Mouse (Mus musculus): ENCODE data around the gene Olfr453.

Gene Olfr453

DNA sequence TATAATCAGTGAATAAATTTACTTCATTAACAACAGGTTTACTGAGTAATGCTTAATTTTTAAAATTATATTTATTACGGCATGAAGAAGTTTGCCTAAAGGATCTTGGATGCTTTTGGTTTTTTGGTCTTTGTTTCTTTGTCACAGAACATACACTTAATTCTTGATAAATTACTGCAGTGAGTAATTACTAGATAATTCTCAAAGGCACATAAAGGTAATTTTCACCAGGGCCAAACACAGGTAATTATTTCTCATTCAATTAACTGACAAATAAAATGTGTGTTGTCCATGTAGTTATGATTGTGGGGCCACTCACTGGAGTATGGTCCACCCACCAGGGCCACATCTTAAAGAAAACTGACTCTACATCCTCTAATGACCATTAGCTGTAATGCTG, at the start of gene Olfr453:
TSS of gene Olfr453 (plus strand) at position 301 of the 400 bp plus-strand sequence.
- no peak for DNase-seq (ENCODE audit: low spot score in 2 of 2)

DNA sequence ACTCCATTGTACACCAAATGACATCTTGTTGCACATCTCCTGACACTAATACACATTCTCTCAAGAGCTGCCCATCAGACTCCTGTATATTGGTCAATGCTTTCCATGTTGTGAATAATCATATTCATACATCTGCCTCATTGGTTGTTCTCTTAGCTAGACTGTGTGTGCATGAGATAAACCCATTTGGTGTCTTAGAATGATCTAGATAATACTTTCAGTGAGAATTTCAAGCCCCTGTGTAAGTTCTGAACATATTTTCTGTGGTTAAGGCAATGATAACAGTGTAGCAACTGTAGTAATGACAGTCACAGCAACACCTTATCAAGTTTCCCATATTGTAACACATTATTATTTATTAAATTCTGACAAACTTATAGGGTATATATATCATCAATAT, 49.4 kb upstream of the Olfr453 start:
- DNase-seq (ENCODE audit: low spot score in 2 of 2): no peak

DNA sequence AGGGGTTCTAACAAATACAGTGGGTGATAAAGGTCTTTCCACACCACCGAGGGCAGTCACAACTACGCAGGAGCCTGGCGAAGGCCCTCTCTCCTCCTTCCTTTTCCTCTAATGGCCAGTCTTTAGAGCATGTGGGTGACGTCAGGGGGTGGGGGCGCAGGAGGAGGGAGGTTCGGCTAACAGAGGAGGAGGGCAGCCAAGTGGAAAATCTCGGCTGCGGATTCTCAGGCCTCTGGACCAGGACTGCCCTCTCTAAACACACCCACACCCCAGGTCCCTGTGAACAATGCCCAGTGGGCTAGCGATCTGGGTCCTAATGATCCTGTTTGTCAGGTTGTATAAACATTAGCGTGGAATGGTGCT, 47.0 kb upstream of the Olfr453 start:
- peak; percentile 47 to 79 for DNase-seq (ENCODE audit: low spot score in 2 of 2)

DNA sequence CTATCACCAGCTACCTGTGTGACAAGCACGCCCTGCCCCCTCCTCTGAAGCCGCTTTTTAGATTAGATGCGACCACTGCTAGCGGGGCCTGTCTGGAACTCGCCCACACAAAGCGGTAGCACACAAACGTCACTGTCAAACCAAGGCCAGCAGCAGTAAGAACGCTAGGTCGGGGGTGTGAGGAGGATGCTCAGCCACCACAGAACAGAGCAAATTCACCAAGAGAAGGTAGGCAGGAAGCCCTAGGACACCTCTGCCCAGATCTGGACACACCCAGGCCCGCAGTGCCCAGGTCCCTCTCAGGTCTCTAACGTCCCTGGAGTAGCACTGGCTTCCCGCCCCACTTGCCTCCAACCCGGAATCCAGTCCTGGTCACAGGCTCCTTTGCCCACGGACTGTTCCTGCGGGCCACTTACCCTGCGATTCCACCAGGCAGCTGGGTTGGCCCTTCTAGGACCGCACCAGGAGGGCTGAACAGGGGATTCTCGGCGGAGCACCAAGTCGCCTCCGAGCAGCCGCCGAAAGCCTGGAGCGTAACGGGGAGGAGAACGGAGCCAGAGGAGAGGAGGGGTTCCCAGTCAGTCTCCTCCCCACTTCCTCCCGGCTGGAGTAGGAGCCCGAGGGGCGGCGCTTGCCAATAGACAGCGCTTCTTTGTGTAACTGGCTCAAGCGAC, 46.5 kb upstream of the Olfr453 start:
- peak; percentile 69 to 76 for DNase-seq (ENCODE audit: low spot score in 2 of 2)

DNA sequence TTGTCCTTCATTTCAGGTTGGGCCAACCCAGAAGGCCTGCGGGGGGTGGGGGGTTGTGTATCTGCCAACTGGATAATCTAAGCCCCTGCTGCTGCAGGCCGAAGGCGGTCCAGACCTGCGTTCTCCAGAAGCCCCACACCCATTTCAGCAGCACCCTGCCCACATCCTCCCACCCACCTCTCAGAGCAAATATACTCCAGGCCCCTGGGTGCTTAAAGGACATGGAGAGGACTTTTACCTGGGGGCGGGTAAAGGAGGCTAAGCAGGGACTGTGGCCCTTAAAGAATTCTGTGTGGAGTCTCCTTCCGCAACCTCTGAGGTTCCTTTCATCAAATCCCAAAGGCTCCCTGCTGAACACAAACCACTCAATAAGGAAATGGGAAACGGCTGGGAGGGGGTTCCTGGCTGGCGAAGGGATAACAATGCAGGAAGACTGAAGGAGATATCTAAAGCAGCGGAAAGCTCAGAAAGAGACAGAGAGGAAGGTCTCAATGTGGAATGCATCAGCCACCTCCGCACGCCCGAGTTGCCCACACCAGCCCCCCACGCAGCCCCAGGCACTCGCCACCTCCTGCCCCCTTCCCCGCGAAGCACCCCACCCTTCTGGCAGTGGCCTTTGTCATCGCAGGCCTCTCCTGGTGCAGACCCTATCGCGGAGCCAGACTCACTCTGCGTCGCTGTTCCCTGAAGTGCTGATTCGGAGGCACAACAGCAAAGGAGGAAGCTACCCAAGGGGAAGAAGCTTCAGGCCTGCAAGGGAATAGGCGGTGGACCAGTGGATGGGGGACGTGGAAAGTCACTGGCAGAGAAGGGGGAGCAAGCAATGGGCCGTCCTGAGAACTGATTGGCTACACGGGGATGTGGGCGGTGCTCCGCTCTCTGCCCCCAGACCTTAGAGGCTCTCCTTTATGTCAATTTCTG, 29.6 kb upstream of the Olfr453 start, which contains the start of gene Tcaf1:
TSS of gene Tcaf1 (minus strand) at position 798 of the 921 bp plus-strand sequence.
- DNase-seq (ENCODE audit: low spot score in 2 of 2): peak; percentile 12 to 58

DNA sequence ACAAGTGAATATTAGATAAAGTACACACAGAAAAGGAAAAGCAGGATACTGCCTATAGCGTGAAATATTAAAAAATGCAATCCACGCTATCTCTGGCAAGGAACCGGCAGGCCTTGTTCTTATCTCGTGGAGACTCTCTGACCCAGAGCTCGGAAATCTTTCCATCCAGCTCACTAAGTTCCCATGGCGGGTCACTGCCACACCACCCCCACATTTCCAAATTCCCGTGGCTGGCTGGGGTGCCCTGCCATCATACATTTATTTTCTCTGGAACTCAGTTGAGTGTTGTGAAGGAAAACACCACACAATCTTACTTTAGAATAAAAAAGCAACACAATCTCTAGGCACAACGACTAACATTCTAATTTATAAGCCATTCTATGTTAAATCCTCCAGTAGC, 24.5 kb upstream of the Olfr453 start:
- no peak for DNase-seq (ENCODE audit: low spot score in 2 of 2)

DNA sequence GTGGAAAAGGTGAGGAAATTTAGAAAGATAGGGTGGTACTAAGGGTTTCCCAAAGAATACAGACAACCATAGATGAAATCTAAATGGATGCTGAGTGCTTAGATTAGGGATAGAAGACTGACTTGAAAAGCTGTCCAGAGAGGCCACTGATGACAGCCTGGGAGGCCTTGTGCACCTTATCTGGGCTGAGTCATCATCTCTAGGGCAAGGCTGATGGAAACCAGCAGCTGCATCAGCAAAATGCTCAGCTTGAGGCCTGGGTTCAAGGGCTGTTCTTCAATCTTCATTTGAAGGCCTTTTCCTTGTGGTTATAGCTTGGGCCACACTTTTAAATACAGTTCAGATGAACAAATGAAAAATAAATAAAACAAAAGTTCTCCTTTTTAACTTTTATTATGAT, 21.2 kb upstream of the Olfr453 start:
- DNase-seq (ENCODE audit: low spot score in 2 of 2): no peak

DNA sequence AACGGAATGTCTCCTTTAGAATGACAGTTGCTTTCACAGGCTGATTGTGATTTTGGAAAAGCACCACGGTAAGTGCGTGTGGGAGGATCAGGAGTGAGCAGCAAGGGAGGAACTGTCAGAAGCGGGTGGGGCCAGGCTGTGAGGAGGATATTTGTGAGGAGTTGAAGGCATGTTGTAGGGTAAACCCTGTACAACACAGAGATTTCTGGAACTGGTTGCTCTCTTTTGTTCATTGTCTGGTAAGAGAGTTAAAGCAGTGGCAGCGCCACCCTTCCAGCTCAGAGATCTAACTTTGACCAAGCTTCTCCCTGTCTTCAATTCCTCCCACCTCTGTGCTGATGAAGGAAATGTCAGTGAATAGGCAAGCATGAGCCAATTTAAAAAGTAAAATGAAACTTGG, 3.1 kb downstream of the Olfr453 start:
- DNase-seq (ENCODE audit: low spot score in 2 of 2): no peak

DNA sequence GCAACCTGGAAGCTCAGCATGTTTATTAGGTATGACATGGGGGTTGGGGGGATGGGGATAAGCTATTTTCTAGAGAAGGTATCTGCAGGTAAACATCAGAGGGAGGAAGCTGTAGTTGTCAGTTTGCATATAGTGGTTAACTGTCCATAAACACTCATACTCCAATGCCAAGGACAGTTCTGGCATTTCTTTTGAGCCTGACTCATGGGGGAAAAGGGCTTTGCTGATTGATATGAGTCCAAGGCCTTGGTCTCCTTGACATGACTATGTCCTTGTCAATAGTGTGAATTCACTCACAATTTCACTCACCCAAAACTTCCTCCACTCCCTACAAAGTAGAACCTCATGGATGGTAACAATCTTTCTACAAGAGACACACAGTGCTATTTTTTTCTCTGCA, 8.7 kb downstream of the Olfr453 start:
- DNase-seq (ENCODE audit: low spot score in 2 of 2): no peak

DNA sequence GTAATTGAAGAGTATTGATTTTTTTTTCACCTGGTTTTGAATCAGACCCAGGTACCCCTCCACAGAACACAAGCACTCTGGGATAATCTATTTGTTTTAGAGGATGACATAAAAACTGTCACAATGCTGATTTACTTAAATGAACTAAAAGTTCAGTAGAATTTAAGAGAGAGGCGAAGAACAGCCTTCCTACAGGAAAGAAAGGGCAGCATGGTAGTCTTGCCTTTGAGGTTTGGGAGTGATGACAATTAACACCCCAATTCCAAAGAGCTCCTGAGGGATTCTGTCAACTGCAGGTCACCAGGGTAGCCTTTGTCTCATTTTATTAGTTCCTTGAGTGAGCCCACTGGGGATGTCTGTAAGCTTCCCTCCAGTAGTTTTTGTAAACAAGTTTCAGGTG, 16.9 kb downstream of the Olfr453 start, which contains the start of gene Olfr38:
TSS of gene Olfr38 (plus strand) at position 301 of the 400 bp plus-strand sequence.
- no peak for DNase-seq (ENCODE audit: low spot score in 2 of 2)

DNA sequence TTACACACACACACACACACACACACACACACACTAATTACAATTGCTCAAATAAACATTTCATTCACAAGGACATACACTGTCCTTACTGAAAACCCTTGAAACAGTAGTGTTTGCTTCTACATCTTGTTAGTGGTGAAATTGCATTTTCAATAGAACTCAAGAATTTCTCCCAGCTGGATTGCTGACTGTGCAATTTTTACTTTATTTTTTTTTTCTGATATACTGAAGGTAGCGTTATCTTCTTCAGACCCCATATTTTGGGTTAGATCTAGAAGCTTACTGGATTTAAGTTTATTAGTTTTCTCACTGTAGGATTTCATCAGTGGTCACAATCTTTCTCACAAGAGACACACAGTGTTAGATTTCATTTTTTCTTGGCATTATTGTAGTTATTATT, 37.9 kb downstream of the Olfr453 start:
- no peak for DNase-seq (ENCODE audit: low spot score in 2 of 2)

DNA sequence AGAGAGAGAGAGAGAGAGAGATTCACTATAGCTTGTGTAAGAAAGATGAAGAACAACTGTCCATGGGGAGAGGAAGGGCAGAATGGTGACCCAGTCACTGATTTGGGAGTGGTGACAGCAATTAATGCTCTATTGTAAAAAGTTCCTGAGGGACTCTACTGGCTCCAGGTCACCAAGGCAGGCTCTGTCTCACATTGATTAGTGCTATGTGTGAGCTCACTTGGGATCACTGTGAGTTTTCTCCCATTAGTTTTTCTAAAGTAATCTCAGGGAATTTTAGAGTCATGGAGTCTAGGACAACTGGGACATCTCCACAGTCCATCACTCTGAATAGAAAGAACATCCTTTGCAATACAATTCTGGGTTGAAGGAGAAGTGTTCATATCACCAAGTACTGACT, 45.6 kb downstream of the Olfr453 start, which contains the start of gene Olfr452:
TSS of gene Olfr452 (plus strand) at position 301 of the 400 bp plus-strand sequence.
- DNase-seq (ENCODE audit: low spot score in 2 of 2): no peak

DNA sequence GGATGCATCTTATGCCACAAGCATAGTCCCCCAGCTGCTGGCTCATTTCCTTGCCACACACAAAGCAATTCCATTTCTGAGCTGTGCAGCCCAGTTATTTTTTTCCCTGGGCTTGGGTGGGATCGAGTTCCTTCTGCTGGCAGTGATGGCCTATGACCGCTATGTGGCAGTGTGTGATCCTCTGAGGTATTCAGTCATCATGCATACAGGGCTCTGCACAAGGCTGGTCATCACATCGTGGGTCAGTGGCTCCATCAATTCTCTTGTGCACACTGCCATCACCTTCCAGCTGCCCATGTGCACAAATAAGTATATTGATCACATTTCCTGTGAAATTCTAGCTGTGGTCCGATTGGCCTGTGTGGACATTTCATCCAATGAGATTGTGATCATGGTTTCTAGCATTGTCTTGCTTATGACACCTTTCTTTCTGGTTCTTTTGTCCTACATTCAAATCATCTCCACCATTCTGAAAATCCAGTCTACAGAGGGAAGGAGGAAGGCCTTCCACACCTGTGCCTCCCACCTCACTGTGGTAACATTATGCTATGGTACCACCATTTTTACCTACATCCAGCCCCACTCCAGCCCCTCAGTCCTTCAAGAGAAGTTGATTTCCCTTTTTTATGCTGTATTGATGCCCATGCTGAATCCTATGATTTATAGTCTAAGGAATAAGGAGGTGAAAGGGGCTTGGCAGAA, 51.2 kb downstream of the Olfr453 start:
- no peak for DNase-seq (ENCODE audit: low spot score in 2 of 2)

DNA sequence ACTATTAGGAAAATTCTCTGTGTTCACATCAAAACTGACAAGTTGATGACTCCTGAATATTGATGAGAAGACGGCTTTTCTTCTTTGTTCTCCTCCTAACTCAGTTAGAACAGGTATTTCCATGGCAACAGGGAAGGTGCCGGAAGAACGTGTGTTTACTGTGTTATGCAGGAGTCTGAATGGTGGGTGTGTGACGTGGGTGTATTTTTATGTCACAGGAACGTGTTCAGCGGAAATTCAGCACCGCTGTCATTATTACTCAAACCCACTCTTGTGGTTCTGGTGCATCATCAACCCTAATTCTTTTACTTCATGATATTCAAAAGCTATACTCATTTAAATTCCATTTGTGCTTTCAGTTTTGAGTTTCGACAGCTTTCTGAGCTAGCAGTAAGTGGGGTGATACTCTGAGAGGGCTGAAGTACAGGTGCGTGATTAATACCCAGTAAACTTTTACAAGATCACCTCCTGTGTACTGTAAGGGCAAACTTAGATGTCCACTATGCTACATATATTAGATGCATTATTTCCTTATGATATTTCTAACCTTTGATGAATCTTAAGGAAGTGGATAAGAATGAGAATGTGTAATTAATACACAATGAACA, 51.9 kb downstream of the Olfr453 start:
- no peak for DNase-seq (ENCODE audit: low spot score in 2 of 2)

DNA sequence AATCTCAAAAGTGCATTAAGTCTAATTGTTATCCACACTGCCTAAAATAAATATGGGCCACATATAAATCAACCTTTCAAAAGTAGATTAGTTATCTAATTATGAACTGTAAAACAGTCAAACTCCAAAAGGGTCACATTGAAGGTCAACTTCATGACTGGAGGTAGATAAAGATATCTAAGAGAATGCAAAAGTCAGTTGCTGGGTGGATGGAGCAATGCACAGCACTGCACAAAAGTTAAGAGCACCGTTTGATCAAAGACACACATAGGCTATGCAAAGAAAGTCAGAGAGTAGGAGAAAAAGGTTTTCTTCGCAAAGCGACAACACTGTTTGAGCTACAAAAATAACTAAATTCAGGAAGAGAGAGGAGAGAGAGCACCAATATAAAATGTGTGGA, 55.8 kb downstream of the Olfr453 start:
- no peak for DNase-seq (ENCODE audit: low spot score in 2 of 2)
